Mouse (Mus musculus): ENCODE data around the gene Dgki.

DNA sequence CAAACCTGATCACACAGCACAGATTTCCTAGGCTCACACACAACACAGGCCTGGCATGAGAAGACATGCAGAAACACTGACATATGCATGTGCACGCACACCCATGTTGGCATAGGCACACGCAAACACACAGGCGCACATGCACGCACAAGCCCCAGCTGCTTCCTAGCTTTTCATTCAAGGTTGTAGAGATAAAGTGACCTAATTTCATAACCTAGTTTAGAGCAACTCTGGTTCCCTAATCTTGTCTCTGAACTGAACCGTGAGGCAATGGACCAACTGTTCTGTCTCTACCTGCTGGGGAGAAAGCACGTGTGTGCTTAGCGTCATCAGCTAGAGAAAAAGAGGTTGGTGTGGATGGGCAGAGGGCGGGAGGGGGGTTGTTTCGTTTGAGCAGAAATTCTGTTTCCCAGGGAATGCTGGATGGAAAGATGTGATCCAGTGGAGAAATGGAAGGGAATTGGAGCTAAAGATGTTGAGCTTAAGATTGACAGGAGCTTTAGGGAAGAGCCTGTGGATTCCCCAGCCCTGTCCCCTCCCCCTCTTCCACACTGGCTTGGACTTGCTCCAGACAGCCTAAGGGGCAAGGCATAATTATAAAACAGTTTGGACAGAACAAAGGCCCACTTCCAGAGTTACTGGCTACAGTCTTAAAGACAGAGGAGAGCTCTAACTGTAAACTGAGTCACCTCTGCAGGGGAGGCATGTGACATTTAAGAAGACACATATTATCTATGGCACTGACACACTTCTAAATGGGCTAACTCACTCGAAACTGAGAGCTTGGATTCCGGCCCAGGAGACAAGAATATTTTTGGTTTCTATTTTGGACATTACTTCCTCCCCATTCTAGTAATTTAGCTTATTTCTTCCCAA is 156.8 kb downstream of the Dgki start:
- TF ChIP-seq ZMIZ1 (IDR thresholded peaks at IDR 0.05; ENCODE audit: low read depth, low read length) = no peak
- TF ChIP-seq CTCF (conservative IDR thresholded peaks at IDR 0.05 in 1 of 2, IDR thresholded peaks at IDR 0.05 in 1 of 2; ENCODE audit: low read depth in 2 of 2, low read length in 2 of 2) = no peak
- TF ChIP-seq POLR2A (IDR thresholded peaks at IDR 0.05; ENCODE audit: low read depth, low read length) = no peak
- TF ChIP-seq UBTF (IDR thresholded peaks at IDR 0.05; ENCODE audit: low read depth, low read length) = no peak
- TF ChIP-seq MAFK (IDR thresholded peaks at IDR 0.05; ENCODE audit: insufficient replicate concordance, low read length) = no peak
- TF ChIP-seq SMC3 (IDR thresholded peaks at IDR 0.05; ENCODE audit: low read depth, low read length) = no peak
- no peak for TF ChIP-seq ETS1 (conservative IDR thresholded peaks at IDR 0.05; ENCODE audit: low read depth, low read length)
- no peak for TF ChIP-seq MXI1 (IDR thresholded peaks at IDR 0.05; ENCODE audit: low read depth, low read length)

All from CH12.LX (cell line).